Mouse (Mus musculus) brown adipose tissue, adult 24 weeks (tissue): ENCODE data around the gene Zfp646. TPM values are rescaled to one million over a fixed set of nuclear protein-coding genes. Genes with fewer than 3 reads are reported as not detected.
A peak's percentile ranks its signal among the peaks of the same experiment; 100 is the strongest.

Experiments used
- H3K27ac ChIP-seq: fragments of 200-500 bp; replicated peaks from 2 replicates; pipeline ENCODE4 v1.5.1; 2012; ENCODE audit warnings: low read depth, mild to moderate bottlenecking, low read length
- H3K4me1 ChIP-seq: fragments of 200-500 bp; 2 replicates; pipeline ENCODE4 v1.6.1; 2012; ENCODE audit warnings: low read length, mixed read lengths; ENCODE audit not compliant: control insufficient read depth, insufficient read depth, insufficient read length
- H3K4me3 ChIP-seq: fragments of 200-500 bp; 2 replicates; pipeline ENCODE4 v1.5.1; 2012; ENCODE audit warnings: low read depth, mild to moderate bottlenecking, low read length, moderate library complexity; ENCODE audit not compliant: insufficient read depth
- polyA plus RNA-seq: library from polyadenylated mRNA; stranded (reverse); fragments of >200 nt; gene quantifications from 2 replicates; pipeline ENCODE4 v1.2.4, GENCODE M21; 2012; ENCODE audit not compliant: missing spikeins, insufficient read depth, insufficient read length

Gene Zfp646
- polyA plus RNA-seq, 1 experiment, result 6.3 TPM

GRCm38 (mm10) chr7:127870136-127870821, 5.7 kb upstream of the Zfp646 start:
- Histone ChIP-seq H3K27ac (no peak overlapping the region), H3K4me3 (no peak overlapping the region), H3K4me1 (no peaks in the 10 kb centered on the region; the same call in 1 of the 2 replicates)

GRCm38 (mm10) chr7:127874812-127875626, 1.0 kb upstream of the Zfp646 start:
- Histone ChIP-seq H3K27ac (no peak overlapping the region; the same call in 1 of the 2 replicates), H3K4me3 (peak overlapping the region; percentile 85), H3K4me1 (no peaks in the 10 kb centered on the region; the same call in 1 of the 2 replicates)

- no peaks in the 10 kb centered on the region; the same call in 1 of the 2 replicates for H3K4me1 ChIP-seq
- H3K27ac ChIP-seq, result peak overlapping the region; percentile 87
- peak overlapping the region; percentile 85 for H3K4me3 ChIP-seq
These were observed 407 bp upstream of the Zfp646 start for GRCm38 (mm10) chr7:127875627-127876001.

DNA sequence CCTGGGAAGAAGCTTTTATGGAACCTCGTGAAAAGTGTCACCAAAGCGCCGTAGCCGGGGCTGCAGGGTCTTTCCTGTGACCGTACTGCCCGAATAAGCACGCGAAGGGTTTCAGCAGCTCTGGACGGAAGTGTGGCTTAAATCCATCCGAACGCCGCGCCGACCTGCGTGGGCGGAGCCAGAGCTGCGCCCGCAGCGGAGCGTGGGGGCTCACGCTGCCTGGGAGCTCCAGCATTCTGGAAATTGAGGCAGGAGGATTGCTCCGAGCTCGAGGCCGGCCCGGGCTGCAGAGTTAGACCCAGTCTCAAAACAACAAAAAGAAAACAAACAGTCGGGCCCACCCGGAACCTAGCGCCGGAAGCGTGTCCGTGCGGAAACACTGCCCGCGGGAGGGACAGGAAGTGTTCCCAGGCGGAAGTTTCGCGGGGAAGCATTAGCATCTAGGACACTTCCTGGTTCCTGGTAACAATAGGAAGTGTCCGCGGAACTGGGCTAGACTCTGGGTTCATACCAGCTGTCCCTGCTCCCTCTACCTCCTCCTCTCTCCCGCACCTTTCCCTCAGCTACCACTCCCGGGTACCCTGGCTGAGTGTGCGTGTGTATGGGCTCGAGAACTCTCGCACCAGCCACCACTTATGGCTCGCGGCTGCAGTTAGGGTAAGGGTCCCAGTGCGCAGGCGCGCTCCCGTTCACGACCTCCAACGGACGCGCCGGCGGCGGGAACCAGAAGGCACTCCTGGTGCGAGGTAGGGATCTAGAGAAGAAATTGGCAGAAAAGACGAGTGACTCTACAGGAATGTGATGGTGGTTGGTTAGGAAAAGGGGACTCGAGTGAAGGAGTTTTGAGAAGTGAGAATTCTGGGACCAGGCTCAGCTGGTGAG, 687 bp downstream of the Zfp646 start, which contains the start of gene Zfp668:
Gene Zfp668, minus strand, starts transcription at position 362 of the 882 bp plus-strand sequence.
- Histone ChIP-seq H3K4me1 (no peaks in the 10 kb centered on the region; the same call in 1 of the 2 replicates), H3K27ac (peak within 1 kb of the TSS; percentile 96), H3K4me3 (peak within 1 kb of the TSS; percentile 85)

DNA sequence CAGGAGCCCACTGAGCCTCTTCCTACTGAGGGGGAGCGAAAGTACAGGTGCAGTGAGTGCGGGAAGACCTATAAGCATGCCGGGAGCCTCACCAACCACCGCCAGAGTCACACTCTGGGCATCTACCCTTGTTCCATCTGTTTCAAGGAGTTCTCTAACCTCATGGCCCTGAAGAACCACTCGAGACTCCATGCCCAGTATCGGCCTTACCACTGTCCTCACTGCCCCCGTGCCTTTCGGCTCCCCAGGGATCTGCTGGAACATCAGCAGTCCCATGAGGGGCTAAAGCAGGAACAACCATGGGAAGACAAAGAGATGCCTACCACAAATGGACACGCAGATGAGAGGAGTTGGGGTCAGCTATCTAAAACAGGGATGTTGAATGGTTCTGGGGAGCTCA, 3.3 kb downstream of the Zfp646 start:
- Histone ChIP-seq H3K4me3 (no peak overlapping the region), H3K4me1 (no peaks in the 10 kb centered on the region; the same call in 1 of the 2 replicates), H3K27ac (no peak overlapping the region)

- Histone ChIP-seq H3K27ac (no peak overlapping the region), H3K4me1 (no peaks in the 10 kb centered on the region), H3K4me3 (no peak overlapping the region)
These were observed 4.4 kb downstream of the Zfp646 start for GRCm38 (mm10) chr7:127880431-127880830.

DNA sequence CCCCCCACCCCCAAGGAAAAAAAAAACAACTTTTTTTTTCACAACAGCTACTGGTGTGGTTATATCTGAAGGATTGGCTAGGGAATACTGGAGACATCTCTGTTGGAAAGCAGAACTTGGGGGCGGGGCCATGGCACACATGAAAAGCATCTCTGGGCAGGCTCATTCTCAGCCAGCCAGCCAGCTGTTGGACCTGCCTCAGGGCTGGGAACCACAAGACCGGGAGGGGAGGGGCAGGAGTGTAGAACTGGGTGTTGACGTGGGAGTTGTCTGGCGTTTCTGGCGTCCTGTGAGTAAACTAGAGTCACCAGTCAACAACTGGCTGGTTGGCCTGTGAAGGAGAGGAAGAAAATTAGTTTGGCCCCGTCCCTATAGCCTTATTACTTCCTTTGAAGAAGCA, 9.9 kb downstream of the Zfp646 start:
- Histone ChIP-seq H3K4me1 (no peaks in the 10 kb centered on the region), H3K27ac (no peak overlapping the region), H3K4me3 (no peak overlapping the region)

GRCm38 (mm10) chr7:127886551-127886950, 10.5 kb downstream of the Zfp646 start:
- H3K27ac ChIP-seq, result no peak overlapping the region
- H3K4me3 ChIP-seq, result no peak overlapping the region

GRCm38 (mm10) chr7:127887191-127887590, 11.2 kb downstream of the Zfp646 start:
- no peak overlapping the region for H3K4me3 ChIP-seq
- H3K27ac ChIP-seq, result no peak overlapping the region
- no peaks in the 10 kb centered on the region for H3K4me1 ChIP-seq

More at GRCm38 (mm10) chr7:127886551-127886950, 10.5 kb downstream of the Zfp646 start:
- no peaks in the 10 kb centered on the region for H3K4me1 ChIP-seq

DNA sequence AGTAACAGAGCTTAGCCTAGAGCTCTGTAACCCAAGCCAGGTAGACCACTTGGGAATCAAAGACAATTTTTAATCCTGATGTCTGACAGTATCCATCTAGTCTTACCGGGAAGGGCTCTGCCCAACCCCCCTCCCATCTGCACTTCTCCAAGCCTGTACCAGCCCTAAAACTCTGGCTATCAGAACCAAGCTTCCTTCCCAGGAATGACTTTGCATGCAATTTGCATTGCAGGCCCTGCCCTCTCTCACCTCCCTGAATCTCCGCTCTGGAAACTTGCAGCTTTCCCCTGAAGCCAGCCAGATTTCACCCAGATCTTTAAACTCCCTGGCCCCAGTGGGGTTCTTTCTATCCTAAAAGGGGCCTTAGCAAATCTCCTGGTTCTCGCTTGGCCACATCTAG, 11.8 kb downstream of the Zfp646 start:
- H3K27ac ChIP-seq, result no peak overlapping the region
- no peaks in the 10 kb centered on the region for H3K4me1 ChIP-seq
- no peak overlapping the region for H3K4me3 ChIP-seq

GRCm38 (mm10) chr7:127888821-127889220, 12.8 kb downstream of the Zfp646 start:
- no peaks in the 10 kb centered on the region for H3K4me1 ChIP-seq
- no peak overlapping the region for H3K27ac ChIP-seq
- H3K4me3 ChIP-seq, result no peak overlapping the region

DNA sequence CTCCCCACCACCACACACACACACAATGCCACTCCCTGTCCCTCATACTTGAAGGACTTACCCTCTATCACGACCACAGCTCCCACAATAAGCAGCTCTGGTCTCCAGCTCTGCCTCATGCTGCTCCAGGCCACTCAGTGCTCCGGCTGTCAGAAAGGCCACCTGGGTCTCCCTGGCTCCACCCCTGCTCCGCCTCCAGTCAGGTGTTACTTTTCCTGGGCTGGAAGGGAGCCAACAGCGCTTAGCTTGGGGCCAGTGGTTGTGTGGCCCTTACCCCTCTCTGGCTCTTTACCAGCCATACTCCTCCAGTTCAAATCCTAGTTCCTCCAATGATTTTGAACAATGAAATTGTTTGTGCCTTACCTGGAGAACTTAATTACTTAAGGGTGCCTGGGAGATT, 14.8 kb downstream of the Zfp646 start, which contains the start of gene Prss53:
Gene Prss53, minus strand, starts transcription at position 173 of the 400 bp plus-strand sequence.
- Histone ChIP-seq H3K4me3 (no peak within 1 kb of the TSS), H3K27ac (no peak within 1 kb of the TSS), H3K4me1 (0 out of 2 replicates have a peak, but pooled peaks cover 3% of the 10 kb centered on the region)

DNA sequence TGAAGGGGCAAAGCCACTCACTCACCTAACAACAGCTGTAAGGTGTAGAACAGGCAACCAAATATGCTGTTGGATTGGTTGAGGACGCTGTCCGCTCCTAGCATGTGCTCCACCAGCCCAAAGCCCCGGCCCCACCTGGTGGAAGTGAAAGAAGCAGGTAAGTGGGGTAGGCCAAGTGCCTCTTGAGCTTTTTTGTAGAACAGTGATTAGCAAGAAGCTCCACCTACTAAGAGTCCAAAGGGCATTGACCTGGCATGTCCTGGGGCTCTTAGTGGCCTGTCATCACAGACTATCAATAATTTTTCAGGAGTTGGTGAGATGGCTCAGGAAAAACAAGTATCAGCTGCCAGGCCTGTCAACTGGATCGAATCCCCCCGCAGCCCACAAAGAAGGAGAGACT, 18.5 kb downstream of the Zfp646 start:
- 0 out of 2 replicates have a peak, but pooled peaks cover 3% of the 10 kb centered on the region for H3K4me1 ChIP-seq
- H3K4me3 ChIP-seq, result peak overlapping the region; percentile 65
- H3K27ac ChIP-seq, result no peak overlapping the region

DNA sequence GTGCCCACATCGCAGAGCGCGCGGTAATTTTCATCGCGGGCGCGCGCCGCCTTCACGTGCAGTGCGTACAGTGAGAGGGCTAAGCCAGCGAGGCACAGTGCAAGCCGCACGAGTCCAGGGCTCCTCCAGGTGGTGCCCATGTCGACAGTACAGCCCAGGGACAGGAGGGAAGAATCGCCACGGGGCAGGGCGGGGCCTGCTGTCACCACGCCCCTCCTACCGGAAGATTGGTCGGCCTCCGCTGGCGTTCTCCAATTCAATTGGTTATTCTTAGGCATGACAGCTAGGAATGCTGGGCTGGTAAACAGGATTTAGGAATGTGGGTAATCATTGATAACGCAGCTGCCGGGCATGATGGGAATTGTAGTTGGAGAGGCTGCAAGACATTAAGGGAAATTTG, 19.4 kb downstream of the Zfp646 start, which contains the start of the genes Gm21974 and Vkorc1:
Gene Gm21974, minus strand, starts transcription at position 13 of the 400 bp plus-strand sequence.
Gene Vkorc1, minus strand, starts transcription at position 176 of the 400 bp plus-strand sequence.
- 0 out of 2 replicates have a peak within 1 kb of the TSS, but pooled peaks have one; percentile 18 for H3K27ac ChIP-seq
- H3K4me3 ChIP-seq, result peak within 1 kb of the TSS; percentile 65
- H3K4me1 ChIP-seq, result 0 out of 2 replicates have a peak, but pooled peaks cover 3% of the 10 kb centered on the region
